Mouse (Mus musculus) induced T-regulatory cell, adult 2 months (primary cell): Measurements from ENCODE around the gene Farp1.
"Not testable (repeated sequence)": the region's sequence is repeated elsewhere in the genome, so short reads cannot be mapped to it uniquely, and the experiment has no call there.

Experiments
- DNase-seq: peaks from one replicate; pipeline ENCODE4 v3.0.0-alpha.2; 2012; ENCODE audit warnings: low read depth

Gene Farp1

GRCm38 (mm10) chr14:121106906-121107305 is 71.9 kb downstream of the Farp1 start:
- no peak for DNase-seq

DNA sequence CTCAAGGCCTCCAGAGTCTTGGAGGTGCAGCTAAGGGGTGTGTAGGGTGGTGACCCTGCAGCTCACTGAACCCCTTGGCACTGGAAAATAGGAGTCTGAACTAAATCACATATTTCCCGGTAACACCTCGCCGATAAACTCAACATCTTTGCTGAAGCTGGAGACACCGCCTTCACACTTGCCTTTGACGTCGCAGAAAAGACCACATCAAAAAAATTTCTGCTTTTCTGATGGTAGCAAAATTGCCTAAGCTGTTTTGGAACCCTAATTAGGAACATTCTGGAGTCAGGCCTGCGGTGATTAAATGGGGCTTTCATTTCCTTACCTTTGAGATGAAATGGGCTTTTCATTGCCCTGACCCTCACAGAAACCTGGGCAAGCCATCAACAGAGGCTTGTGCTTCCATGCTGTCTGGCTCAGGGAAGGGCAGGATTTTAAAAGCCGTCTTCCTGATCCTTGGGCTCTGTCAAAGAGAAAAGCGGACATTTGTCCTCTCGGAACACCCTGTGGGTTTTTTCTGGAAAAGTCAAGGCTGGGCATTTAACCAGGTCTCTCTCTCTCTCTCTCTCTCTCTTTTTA is 72.8 kb downstream of the Farp1 start:
- DNase-seq: peak; percentile 41

GRCm38 (mm10) chr14:121108439-121109115 is 73.6 kb downstream of the Farp1 start:
- DNase-seq: no peak

DNA sequence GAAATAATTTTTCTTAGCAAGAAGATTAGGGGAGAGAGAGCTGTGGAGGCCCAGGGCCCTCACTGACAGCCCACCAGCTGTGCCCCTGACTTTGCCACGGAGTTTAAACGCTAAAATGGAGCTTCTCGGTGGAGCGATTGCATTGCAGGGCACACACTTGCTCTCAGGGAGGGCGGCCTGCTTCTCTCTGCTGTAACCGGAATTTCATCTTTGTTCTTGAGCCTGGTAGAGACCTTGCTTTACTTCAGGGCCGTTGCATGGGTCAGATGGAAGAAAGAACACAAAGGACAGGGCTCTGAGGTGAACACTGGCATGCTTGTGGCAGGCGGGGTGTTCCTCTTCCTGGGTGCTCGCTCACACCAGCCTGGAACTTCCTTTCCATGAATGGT is 74.1 kb downstream of the Farp1 start:
- DNase-seq: no peak

DNA sequence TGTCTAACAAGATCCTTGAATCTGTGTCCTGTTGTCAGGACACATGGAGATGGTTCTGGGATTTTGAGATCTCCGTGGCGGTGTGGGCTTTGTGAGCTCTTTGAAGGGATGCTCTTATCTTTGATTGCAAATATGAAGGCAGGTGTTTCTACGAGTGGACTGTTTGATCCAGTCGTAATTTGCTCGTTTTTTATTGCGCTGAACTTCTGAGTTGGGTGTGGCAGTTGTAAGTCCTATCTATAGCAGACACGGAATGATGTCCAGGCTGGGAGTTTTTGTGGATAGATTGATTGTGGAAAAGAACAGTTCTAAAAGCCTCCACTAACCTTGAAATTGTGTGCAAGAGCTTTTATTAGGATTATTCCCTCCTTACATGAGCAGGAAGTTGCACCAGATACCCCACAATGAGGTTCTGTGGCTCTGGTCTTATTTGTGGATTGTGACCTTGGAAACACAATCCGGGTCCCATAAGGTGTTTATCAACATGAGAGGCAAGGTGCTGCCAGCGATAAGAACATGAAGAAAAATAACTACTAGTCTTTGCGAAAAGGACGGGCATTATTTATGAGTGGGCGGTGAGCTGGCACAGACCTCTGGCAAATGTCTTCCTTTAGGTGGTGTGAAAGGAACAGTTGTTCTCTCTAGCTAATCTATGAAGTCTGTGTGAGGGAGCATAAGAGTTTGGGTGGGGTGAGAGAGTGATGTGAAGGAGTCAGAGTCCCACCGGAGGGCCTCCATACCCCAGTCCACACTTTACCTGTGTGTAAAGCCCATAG is 75.7 kb downstream of the Farp1 start:
- DNase-seq: no peak

DNA sequence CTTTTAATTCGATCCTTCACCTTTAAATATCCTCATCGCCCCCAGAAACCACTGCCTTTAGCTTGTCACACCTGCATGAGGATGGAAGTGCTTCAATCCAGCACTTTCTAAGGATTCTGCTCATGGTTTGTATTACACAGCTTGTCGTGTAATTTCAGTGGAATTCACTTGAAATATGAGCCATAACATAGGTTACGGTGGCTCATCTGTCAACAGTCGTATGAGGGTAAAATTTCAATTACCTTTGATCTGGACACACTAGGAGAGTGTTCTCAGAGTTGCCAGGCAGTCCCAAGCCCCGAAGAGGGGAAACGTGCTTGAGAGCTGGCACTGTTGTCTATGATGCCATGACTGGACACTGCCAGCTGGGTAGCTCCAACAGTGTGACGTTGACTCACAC is 77.1 kb downstream of the Farp1 start:
- DNase-seq: no peak

GRCm38 (mm10) chr14:121113785-121114184 is 78.8 kb downstream of the Farp1 start:
- DNase-seq: no peak

DNA sequence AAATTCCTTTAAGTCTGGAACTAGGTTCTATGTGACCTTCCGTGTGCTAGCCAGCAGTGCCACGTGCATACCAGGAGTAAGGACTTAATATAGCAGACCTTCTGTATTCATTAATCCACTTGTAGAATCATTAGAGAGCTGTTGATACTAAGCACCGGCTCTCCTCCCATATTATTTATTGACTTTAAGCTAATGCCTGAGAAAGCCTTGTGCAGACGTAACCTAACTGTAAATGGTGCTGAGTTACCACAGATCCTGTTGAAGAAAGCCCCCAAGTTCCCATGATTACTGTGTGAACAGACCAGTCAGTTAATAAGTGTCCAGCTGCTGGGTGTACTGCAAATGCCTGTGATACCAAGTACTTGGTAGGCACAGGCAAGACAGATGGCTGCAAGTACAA is 81.7 kb downstream of the Farp1 start:
- no peak for DNase-seq

DNA sequence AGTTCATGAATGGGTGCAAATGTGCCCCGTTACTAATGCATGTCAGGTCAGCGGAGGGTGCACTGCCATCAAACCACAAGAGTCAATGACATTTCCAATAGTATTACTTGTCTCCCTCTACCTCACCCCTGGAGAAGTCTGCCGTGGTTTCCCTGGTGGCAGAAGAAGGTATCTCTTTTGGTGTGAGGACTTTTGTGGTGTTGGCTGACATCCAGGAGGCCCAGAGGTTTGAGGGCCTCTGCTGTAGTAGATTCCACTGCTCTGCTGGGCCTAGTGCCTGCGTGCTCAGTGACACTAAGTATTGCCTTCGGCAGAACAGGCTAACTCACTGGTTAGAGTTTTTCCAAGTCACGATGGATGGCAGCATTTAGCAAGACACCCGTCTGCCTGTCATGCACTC is 83.9 kb downstream of the Farp1 start:
- no peak for DNase-seq

DNA sequence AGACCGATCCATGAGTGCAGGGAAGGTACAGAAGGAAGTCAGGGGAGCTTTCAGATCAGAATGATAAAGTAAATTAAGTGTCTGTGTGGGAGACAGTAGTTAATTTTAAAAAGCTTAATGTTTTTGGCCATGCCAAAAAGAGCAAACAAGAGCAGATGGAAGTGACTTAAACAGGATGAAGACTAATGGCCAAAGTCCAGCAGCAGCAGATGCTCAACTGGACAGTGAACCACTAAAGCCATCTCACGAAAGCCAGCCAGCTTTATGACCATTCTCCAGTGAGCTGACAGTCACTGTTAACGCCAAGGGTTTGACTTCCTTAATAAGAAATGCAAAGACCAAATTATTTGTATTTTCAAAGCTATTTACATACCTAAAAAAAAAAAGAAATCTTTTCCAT is 86.7 kb downstream of the Farp1 start:
- DNase-seq: no peak

GRCm38 (mm10) chr14:121122852-121123251 is 87.9 kb downstream of the Farp1 start:
- DNase-seq: no peak

DNA sequence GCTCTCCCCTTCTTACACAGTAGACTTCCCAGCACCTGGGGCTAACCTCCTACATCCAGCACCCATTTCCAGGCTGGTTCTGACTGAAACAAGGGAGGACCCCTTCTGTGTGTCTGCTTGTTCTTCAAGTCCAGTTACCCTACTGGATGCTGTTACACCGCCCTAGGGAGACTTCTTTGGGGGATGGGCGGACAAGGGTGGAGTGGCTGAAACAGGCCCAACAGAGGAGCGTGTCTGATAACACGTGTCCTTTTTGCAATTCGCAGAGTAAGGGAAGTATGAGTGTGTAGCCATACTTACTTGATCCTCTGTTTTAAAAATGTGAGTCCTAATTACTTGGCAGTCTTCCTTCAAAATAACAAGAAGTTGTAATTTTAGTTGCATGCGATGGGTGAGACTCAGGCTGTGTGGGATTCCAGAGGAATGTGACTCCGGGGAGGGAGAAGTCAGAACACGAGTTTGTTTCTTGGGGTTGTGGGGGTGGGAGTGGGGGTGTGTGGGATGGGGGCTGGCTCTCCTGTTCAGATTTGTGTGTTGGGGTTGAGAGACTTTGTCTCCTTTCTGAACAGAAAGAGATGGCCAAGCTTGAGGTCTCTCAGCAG is 89.5 kb downstream of the Farp1 start:
- no peak for DNase-seq

DNA sequence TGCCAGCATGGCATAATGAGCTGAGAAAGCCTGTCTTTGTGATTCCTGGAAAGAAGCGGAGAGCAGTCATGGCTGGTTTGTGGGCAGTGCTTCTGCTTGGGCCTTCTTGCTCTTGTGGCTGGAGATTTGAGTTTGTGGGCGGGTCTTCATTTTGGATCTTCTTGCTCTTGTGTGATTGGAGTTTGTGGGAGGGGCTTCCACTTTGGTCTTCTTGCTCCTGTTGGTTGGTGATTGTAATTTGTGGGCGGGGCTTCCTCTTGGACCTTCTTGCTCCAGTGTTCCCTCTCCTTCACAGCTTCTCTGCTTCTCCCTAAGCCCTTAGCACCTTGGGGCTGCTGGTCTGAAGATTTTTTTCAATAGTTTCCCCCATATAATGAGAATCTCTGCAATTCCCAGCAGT is 90.7 kb downstream of the Farp1 start:
- no peak for DNase-seq

DNA sequence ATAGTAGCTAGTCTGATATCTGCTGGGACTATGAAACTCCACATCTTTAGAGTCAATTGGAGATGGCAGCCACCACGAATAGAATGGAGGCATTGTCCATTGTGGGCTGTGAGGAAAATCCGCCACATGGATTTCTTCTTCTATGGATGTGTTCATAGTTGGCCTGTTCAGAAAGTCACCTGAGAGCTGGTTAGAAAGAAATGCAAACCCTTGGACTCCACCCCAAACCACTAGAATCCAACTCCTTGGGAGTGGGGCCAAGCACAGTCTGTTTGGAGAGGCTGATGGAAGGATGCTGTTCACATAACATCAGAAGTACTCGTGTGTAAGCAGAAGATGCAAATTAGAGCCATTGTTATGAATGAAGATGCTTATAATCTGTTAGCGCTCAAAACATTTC is 91.3 kb downstream of the Farp1 start:
- no peak for DNase-seq

DNA sequence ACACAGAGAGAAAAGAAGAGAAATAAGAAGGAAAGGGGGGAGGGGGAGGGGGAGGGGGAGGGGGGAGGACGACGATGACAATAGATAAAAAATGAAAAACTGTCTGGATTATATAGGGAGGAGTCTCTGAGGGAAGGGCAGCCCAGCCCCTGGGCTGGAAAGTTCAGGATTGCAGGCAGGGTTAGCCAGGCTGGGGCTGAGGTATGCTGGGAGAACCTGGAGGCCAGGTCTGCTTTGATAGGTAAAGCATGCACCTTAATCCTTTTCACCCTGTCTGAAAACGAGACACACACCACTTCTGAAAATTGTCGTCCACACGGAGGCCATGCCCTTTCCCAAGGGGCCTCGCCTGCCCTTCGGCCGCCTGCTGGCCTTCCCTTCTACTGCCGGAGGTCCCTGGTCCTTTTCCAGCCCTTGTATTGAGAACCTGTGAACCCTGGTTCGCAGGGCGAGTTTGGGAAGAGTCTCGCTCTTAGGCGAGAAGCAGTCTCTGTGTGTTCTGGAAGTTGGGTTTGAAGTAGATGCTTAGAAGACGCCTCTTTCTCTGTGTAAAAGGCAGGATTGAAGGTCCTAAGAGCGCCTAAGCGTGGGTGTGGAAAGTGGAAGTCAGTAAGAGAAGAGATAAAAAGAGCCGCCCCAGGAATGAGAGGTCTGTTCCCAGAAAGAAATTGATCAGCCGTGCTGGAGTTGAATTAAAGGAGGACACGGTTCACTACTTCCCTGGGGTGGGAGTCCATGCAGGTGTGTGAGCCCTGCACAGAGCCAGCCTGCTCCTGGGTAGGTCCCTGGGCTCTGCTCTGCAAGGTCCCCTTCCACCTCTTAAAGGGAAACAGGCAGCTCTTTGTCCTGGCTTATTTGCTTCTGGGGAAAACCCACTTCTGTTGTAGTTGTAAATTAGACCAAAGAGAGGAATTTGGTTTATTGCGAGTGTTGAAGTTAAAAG is 94.1 kb downstream of the Farp1 start:
- no peak for DNase-seq

DNA sequence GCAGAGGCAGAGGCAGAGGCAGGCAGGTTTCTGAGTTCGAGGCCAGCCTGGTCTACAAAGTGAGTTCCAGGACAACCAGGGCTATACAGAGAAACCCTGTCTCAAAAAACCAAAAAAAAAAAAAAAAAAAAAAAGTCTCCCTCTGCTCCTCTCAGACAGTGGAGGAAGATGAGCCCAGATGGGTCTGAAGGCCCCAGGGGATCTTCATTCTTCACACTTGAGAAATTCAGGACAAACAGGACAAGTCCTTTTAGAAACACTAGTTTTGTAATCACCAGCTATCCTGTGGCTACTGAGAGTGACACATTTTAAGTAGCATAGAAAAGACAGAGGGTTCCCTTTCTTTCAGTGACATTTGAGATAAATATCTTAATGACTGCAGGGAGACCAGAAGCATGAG is 95.4 kb downstream of the Farp1 start:
- not testable (repeated sequence) for DNase-seq

DNA sequence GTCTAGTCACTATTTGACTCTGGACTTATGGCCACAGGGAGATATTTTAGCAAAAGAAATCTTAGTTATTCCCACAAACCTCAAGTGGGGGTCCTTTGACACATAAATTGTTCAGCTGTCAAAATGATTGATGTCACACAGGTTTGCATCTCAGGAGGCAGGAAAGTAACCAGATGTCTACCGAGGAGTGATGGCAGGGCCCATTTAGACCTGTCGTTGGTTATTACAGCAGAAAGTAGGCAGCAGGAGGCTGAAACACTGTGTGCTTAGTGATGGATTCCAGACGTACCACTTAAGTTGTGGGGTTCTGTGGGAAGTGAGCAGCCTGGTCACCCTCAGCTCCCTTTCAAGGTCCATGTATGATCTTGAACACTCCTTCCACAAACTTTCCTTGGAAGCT is 99.4 kb downstream of the Farp1 start:
- no peak for DNase-seq

- peak; percentile 23 for DNase-seq
Measured at GRCm38 (mm10) chr14:121143831-121144455, 108.9 kb downstream of the Farp1 start.

DNA sequence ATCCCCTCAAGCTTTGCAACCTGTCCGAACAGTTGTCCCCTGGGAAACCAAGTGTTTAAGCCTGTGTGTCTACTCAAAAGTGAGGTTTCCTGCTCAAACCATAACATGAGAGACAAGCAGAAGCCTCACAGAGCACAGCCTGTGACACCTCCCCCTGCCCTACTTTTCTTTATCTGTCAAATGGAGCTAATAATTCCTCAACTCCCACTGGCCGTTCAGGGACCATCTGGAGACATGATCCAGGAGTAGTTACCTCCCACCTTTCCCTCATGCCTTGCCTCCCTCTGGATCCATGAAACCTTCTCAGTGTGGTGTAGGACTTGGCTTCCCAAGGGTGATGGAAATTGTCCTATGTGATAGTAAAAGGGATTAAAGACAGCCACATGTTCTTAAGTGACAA is 109.5 kb downstream of the Farp1 start:
- DNase-seq: no peak

DNA sequence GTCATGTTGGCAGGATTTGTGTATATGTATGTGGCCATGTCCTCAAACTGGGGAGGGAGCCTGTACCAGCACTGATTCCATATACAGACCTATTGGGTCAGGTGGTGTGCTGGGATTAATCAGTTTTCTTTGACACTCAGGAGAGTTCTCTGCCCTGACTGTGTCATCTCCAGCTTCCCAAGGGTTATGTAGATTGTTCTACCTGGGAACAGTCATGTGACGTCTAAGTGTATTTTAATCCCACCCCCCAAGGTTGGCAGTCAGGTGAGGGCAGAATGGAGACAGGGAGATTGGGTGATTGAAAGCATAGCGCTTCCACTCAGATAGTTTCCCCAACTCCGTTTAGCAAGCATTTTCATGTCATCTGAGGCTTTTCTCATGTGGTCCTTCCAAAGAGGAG is 110.3 kb downstream of the Farp1 start:
- no peak for DNase-seq

DNA sequence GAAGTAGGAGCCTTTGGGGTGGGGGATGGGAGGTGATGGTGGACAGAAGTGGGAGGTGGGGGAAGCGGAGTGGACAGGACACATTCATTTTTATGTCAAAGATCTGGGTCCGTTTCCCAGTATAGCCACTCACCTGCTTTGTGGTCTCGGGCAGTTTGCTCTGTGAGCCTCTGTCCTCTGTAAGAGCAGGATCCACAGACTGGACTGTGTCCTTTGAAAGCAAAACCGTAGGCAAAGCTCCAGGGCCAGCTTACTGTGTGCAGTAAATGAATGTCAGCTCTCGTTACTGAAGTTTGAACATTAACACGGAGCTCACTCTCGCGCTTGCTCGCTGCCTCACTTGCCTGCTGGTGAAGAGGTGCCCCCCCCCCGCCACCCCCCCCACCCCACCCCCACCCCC is 110.7 kb downstream of the Farp1 start:
- DNase-seq: no peak
